Comparison of ENCODE assay signal across 8 mouse cellular contexts in genomic region chr7:19561431-19561764, GRCm38 (mm10). TPM values are rescaled to one million over a fixed set of nuclear protein-coding genes. Genes with fewer than 3 reads are reported as not detected.
DNase-seq lines count a peak whose midpoint lies in the region; ATAC-seq and TF ChIP-seq lines count a peak whose summit lies in the region.

No protein-coding gene starts in this region.

- ATAC-seq in heart, embryonic 11.5 days (replicated peaks; ENCODE audit: insufficient number of reproducible peaks, low FRiP score, low TSS enrichment): no peak
- no peak for ATAC-seq in G1E (ENCODE audit: extremely low read depth, insufficient number of reproducible peaks, low FRiP score, poor library complexity, severe bottlenecking)
- no peak for ATAC-seq in hindbrain, embryonic 13.5 days (ENCODE audit: low FRiP score)
- ATAC-seq in megakaryocyte progenitor cell, adult 5-6 weeks (replicated peaks; ENCODE audit: poor library complexity): no peak

- no peaks in the 10 kb centered on the region for H3K27me3 ChIP-seq in heart, embryonic 11.5 days (ENCODE audit: control insufficient read depth, insufficient read depth, low read length)
- H3K27me3 ChIP-seq in G1E (ENCODE audit: insufficient read depth, low read length): no peaks in the 10 kb centered on the region
- H3K27me3 ChIP-seq in hindbrain, embryonic 13.5 days: no peaks in the 10 kb centered on the region

- peak overlapping the region; percentile 94 for H3K27ac ChIP-seq in heart, embryonic 11.5 days (ENCODE audit: low read depth, low read length)
- peak overlapping the region; percentile 96 for H3K27ac ChIP-seq in hindbrain, embryonic 13.5 days
- H3K27ac ChIP-seq in macrophage: peak overlapping the region; percentile 50

- WGBS in heart, embryonic 11.5 days (ENCODE audit: insufficient replicate concordance): 0% methylated on average over 11 of the region's 11 CpGs
- 2% methylated on average over 11 of the region's 11 CpGs for WGBS in hindbrain, embryonic 13.5 days
- WGBS in macrophage (ENCODE audit: missing documents): 0% methylated on average over 11 of the region's 11 CpGs

- H3K79me2 ChIP-seq in macrophage (ENCODE audit: inconsistent target): peaks cover 53% of the 10 kb centered on the region

- peak overlapping the region; percentile 96 for H3K9ac ChIP-seq in heart, embryonic 11.5 days (ENCODE audit: low read depth, low read length)
- H3K9ac ChIP-seq in hindbrain, embryonic 13.5 days: peak overlapping the region; percentile 98

- peak overlapping the region; percentile 100 for H3K4me2 ChIP-seq in heart, embryonic 11.5 days
- H3K4me2 ChIP-seq in hindbrain, embryonic 13.5 days: peak overlapping the region; percentile 100

- H3K4me1 ChIP-seq in heart, embryonic 11.5 days (ENCODE audit: control insufficient read depth, insufficient read depth, low read length): peaks cover 43% of the 10 kb centered on the region
- peaks cover 62% of the 10 kb centered on the region for H3K4me1 ChIP-seq in G1E (ENCODE audit: insufficient read depth, low read depth, low read length)
- peaks cover 63% of the 10 kb centered on the region for H3K4me1 ChIP-seq in hindbrain, embryonic 13.5 days (replicated peaks)

- DNase-seq in heart, postnatal 14 days: no peak
- DNase-seq in G1E (ENCODE audit: low spot score): no peak
- no peak for DNase-seq in adrenal gland, postnatal 14 days
- DNase-seq in adrenal gland, adult 2 months: no peak

- H3K36me3 ChIP-seq in heart, embryonic 11.5 days (ENCODE audit: control insufficient read depth, insufficient read depth, low read length): peaks cover 17% of the 10 kb centered on the region
- peaks cover 72% of the 10 kb centered on the region for H3K36me3 ChIP-seq in G1E (replicated peaks)
- H3K36me3 ChIP-seq in hindbrain, embryonic 13.5 days: peaks cover 27% of the 10 kb centered on the region
- H3K36me3 ChIP-seq in macrophage (ENCODE audit: inconsistent target): peaks cover 11% of the 10 kb centered on the region

- intact Hi-C loops in heart, postnatal 14 days (cut with DNase I): no loop called here

- H3K9me3 ChIP-seq in heart, embryonic 11.5 days (replicated peaks; ENCODE audit: control insufficient read depth, low read length): peaks cover 3% of the 10 kb centered on the region; the same call in 1 of the 2 replicates
- peaks cover 10% of the 10 kb centered on the region for H3K9me3 ChIP-seq in G1E (replicated peaks)
- peaks cover 3% of the 10 kb centered on the region; the same call in 1 of the 2 replicates for H3K9me3 ChIP-seq in hindbrain, embryonic 13.5 days

- H3K4me3 ChIP-seq in heart, embryonic 11.5 days (ENCODE audit: low read depth, low read length): peak overlapping the region; percentile 97
- H3K4me3 ChIP-seq in G1E (ENCODE audit: low read depth, low read length) (peak overlapping the region; percentile 96), macrophage (ENCODE audit: inconsistent target) (peak overlapping the region; percentile 91)
- peak overlapping the region; percentile 99 for H3K4me3 ChIP-seq in hindbrain, embryonic 13.5 days

- TF ChIP-seq CTCF in G1E (IDR thresholded peaks at IDR 0.05; ENCODE audit: low read depth, low read length): no peak

RNA-seq across cellular contexts. Expression of gene Ppp1r37, which starts 1.5 kb away (rescaled TPM):
- polyA plus RNA-seq in heart, embryonic 11.5 days (2014; fragmentation: Nextera tagmentation; extraction: Ambion mirVana): 2.3 and 5.2 TPM in 2 replicates
- total RNA-seq in heart, postnatal 14 days (2021): 10 to 100 TPM; 41.3 to 41.5 TPM
- total RNA-seq in G1E (2014; fragmentation: Nextera tagmentation) (22.4 and 23.0 TPM in 2 replicates), G1E (2017) (10.9 and 13.1 TPM in 2 replicates)
- polyA plus RNA-seq in G1E (2012) (68.4 and 71.2 TPM in 2 replicates), macrophage (2018) (21.4 to 34.9 TPM (median 23.9 TPM) in 3 replicates)
- 32.1 and 32.7 TPM in 2 replicates for polyA plus RNA-seq in hindbrain, embryonic 13.5 days (2015; fragmentation: Nextera tagmentation; extraction: Ambion mirVana)
- 10 to 100 TPM; 26.7 to 91.8 (median 50.8) TPM for total RNA-seq in macrophage (2018; cell fraction: chromatin; rRNA removed)
- total RNA-seq in macrophage (2018; cell fraction: cytosol; rRNA removed): 10 to 100 TPM; 23.2 to 43.0 (median 33.0) TPM
- total RNA-seq in macrophage (2018; cell fraction: nucleus; rRNA removed): 10 to 100 TPM; 24.7 to 78.1 (median 45.1) TPM
- 58.8 and 64.2 TPM in 2 replicates for total RNA-seq in adrenal gland, postnatal 14 days (2021)
- 10 to 100 TPM; 68.3 to 70.8 TPM for total RNA-seq in adrenal gland, adult 2 months (2021)
- polyA plus RNA-seq in adrenal gland, adult 2 months (2012; rRNA removed): 159 and 163 TPM in 2 replicates
- 11.0 and 11.7 TPM in 2 replicates for total RNA-seq in megakaryocyte progenitor cell, adult 5-6 weeks (2015)
- total RNA-seq in megakaryocyte progenitor cell, adult 5-6 weeks (2017): 13.4 and 18.1 TPM in 2 replicates

RNA-seq across cellular contexts. Expression of gene Zfp296, which starts 15.7 kb away (rescaled TPM):
- polyA plus RNA-seq in heart, embryonic 11.5 days (2014; fragmentation: Nextera tagmentation; extraction: Ambion mirVana): 0.30 TPM in 1 of 2 replicates, not detected in the other
- under 1 TPM; 0.20 to 0.36 TPM for total RNA-seq in heart, postnatal 14 days (2021)
- 0.53 and 0.97 TPM in 2 replicates for total RNA-seq in G1E (2014; fragmentation: Nextera tagmentation)
- total RNA-seq in G1E (2017): 0.81 and 0.82 TPM in 2 replicates
- polyA plus RNA-seq in G1E (2012): 3.4 TPM in 2 replicates
- polyA plus RNA-seq in hindbrain, embryonic 13.5 days (2015; fragmentation: Nextera tagmentation; extraction: Ambion mirVana): 0.17 and 0.22 TPM in 2 replicates
- 1 to 10 TPM in 4 of 26 experiments, under 1 TPM in 9, not detected in 13; 0.53 to 1.5 (median 0.73) TPM for total RNA-seq in macrophage (2018; cell fraction: chromatin; rRNA removed)
- total RNA-seq in macrophage (2018; cell fraction: cytosol; rRNA removed): under 1 TPM in 23 of 26 experiments, not detected in 3; 0.10 to 0.72 (median 0.20) TPM
- 1 to 10 TPM in 7 of 26 experiments, under 1 TPM in 11, not detected in 8; 0.29 to 2.0 (median 0.79) TPM for total RNA-seq in macrophage (2018; cell fraction: nucleus; rRNA removed)
- polyA plus RNA-seq in macrophage (2018): 0.16 to 0.24 TPM in 2 of 3 replicates, not detected in the other
- total RNA-seq in adrenal gland, postnatal 14 days (2021): 0.44 and 1.1 TPM in 2 replicates
- under 1 TPM; 0.69 to 0.98 TPM for total RNA-seq in adrenal gland, adult 2 months (2021)
- polyA plus RNA-seq in adrenal gland, adult 2 months (2012; rRNA removed): 3.1 and 3.4 TPM in 2 replicates
- total RNA-seq in megakaryocyte progenitor cell, adult 5-6 weeks (2015): 5.9 and 6.8 TPM in 2 replicates
- total RNA-seq in megakaryocyte progenitor cell, adult 5-6 weeks (2017): 2.8 and 4.4 TPM in 2 replicates

RNA-seq across cellular contexts. Expression of gene Gemin7, which starts 16.0 kb away (rescaled TPM):
- 141 and 157 TPM in 2 replicates for polyA plus RNA-seq in heart, embryonic 11.5 days (2014; fragmentation: Nextera tagmentation; extraction: Ambion mirVana)
- 10 to 100 TPM; 45.6 to 49.8 TPM for total RNA-seq in heart, postnatal 14 days (2021)
- total RNA-seq in G1E (2014; fragmentation: Nextera tagmentation) (50.8 and 51.2 TPM in 2 replicates), G1E (2017) (25.8 and 31.3 TPM in 2 replicates)
- polyA plus RNA-seq in G1E (2012) (52.7 and 55.4 TPM in 2 replicates), macrophage (2018) (16.9 to 46.6 TPM (median 40.7 TPM) in 3 replicates)
- 139 and 144 TPM in 2 replicates for polyA plus RNA-seq in hindbrain, embryonic 13.5 days (2015; fragmentation: Nextera tagmentation; extraction: Ambion mirVana)
- total RNA-seq in macrophage (2018; cell fraction: chromatin; rRNA removed): 10 to 100 TPM in 10 of 26 experiments, 1 to 10 TPM in 16; 3.2 to 19.6 (median 8.9) TPM
- total RNA-seq in macrophage (2018; cell fraction: cytosol; rRNA removed): 10 to 100 TPM; 35.9 to 57.6 (median 43.0) TPM
- 10 to 100 TPM in 23 of 26 experiments, 1 to 10 TPM in 3; 9.0 to 31.5 (median 19.9) TPM for total RNA-seq in macrophage (2018; cell fraction: nucleus; rRNA removed)
- 59.3 and 65.4 TPM in 2 replicates for total RNA-seq in adrenal gland, postnatal 14 days (2021)
- 10 to 100 TPM; 83.8 to 84.2 TPM for total RNA-seq in adrenal gland, adult 2 months (2021)
- polyA plus RNA-seq in adrenal gland, adult 2 months (2012; rRNA removed): 177 and 183 TPM in 2 replicates
- 65.5 and 73.4 TPM in 2 replicates for total RNA-seq in megakaryocyte progenitor cell, adult 5-6 weeks (2015)
- total RNA-seq in megakaryocyte progenitor cell, adult 5-6 weeks (2017): 33.5 and 36.9 TPM in 2 replicates

RNA-seq across cellular contexts. Expression of gene Clasrp, which starts 42.9 kb away (rescaled TPM):
- polyA plus RNA-seq in heart, embryonic 11.5 days (2014; fragmentation: Nextera tagmentation; extraction: Ambion mirVana): 33.2 and 34.3 TPM in 2 replicates
- 10 to 100 TPM; 21.5 to 22.6 TPM for total RNA-seq in heart, postnatal 14 days (2021)
- total RNA-seq in G1E (2014; fragmentation: Nextera tagmentation) (25.8 and 41.4 TPM in 2 replicates), G1E (2017) (34.2 and 35.1 TPM in 2 replicates)
- polyA plus RNA-seq in G1E (2012) (153 and 172 TPM in 2 replicates), macrophage (2018) (14.0 to 24.9 TPM (median 16.3 TPM) in 3 replicates)
- 54.2 and 60.5 TPM in 2 replicates for polyA plus RNA-seq in hindbrain, embryonic 13.5 days (2015; fragmentation: Nextera tagmentation; extraction: Ambion mirVana)
- 100 to 1,000 TPM in 23 of 26 experiments, 10 to 100 TPM in 3; 86.3 to 338 (median 198) TPM for total RNA-seq in macrophage (2018; cell fraction: chromatin; rRNA removed)
- total RNA-seq in macrophage (2018; cell fraction: cytosol; rRNA removed): 10 to 100 TPM in 14 of 26 experiments, 1 to 10 TPM in 12; 6.3 to 19.3 (median 10.5) TPM
- 100 to 1,000 TPM in 6 of 26 experiments, 10 to 100 TPM in 20; 28.7 to 156 (median 67.4) TPM for total RNA-seq in macrophage (2018; cell fraction: nucleus; rRNA removed)
- 36.9 and 52.2 TPM in 2 replicates for total RNA-seq in adrenal gland, postnatal 14 days (2021)
- total RNA-seq in adrenal gland, adult 2 months (2021): 10 to 100 TPM; 34.4 to 37.3 TPM
- 280 and 380 TPM in 2 replicates for polyA plus RNA-seq in adrenal gland, adult 2 months (2012; rRNA removed)
- total RNA-seq in megakaryocyte progenitor cell, adult 5-6 weeks (2015): 9.6 and 11.7 TPM in 2 replicates
- total RNA-seq in megakaryocyte progenitor cell, adult 5-6 weeks (2017): 30.2 and 32.6 TPM in 2 replicates

RNA-seq across cellular contexts. Expression of gene Nkpd1, which starts 43.8 kb away (rescaled TPM):
- polyA plus RNA-seq in heart, embryonic 11.5 days (2014; fragmentation: Nextera tagmentation; extraction: Ambion mirVana): 0.15 TPM in 1 of 2 replicates, not detected in the other
- not detected for total RNA-seq in heart, postnatal 14 days (2021)
- total RNA-seq in G1E (2014; fragmentation: Nextera tagmentation): 0.53 and 0.92 TPM in 2 replicates
- total RNA-seq in G1E (2017): 0.22 and 0.41 TPM in 2 replicates
- polyA plus RNA-seq in G1E (2012): 0.55 TPM in 2 replicates
- 0.32 and 0.50 TPM in 2 replicates for polyA plus RNA-seq in hindbrain, embryonic 13.5 days (2015; fragmentation: Nextera tagmentation; extraction: Ambion mirVana)
- under 1 TPM in 2 of 26 experiments, not detected in 24; 0.33 to 0.51 TPM for total RNA-seq in macrophage (2018; cell fraction: chromatin; rRNA removed)
- not detected for total RNA-seq in macrophage (2018; cell fraction: cytosol; rRNA removed)
- total RNA-seq in macrophage (2018; cell fraction: nucleus; rRNA removed): under 1 TPM in 1 of 26 experiments, not detected in 25; 0.25 TPM
- polyA plus RNA-seq in macrophage (2018): not detected in 3 replicates
- 0.15 and 0.83 TPM in 2 replicates for total RNA-seq in adrenal gland, postnatal 14 days (2021)
- under 1 TPM in 1 of 2 experiments, not detected in 1; 0.14 TPM for total RNA-seq in adrenal gland, adult 2 months (2021)
- polyA plus RNA-seq in adrenal gland, adult 2 months (2012; rRNA removed): 0.38 and 0.64 TPM in 2 replicates
- total RNA-seq in megakaryocyte progenitor cell, adult 5-6 weeks (2015): not detected in 2 replicates
- total RNA-seq in megakaryocyte progenitor cell, adult 5-6 weeks (2017): 0.17 and 0.34 TPM in 2 replicates
